Mouse (Mus musculus): Measurements from ENCODE around the gene Trank1. TPM values are rescaled to one million over a fixed set of nuclear protein-coding genes. Genes with fewer than 3 reads are reported as not detected.
A peak's percentile ranks its signal among the peaks of the same experiment; 100 is the strongest.

The Trank1 gene
- total and polyA plus RNA-seq, 3 experiments = 0.13 to 0.66 (median 0.34) TPM

- dilution Hi-C loops (cut with MboI; ENCODE audit: extremely low pct_ligation_motif_present, extremely low pct_unique_long_range_greater_than_20kb, low sequenced_read_pairs) = no loop called here
Observed at GRCm38 (mm10) chr9:111355041-111355440, 43.5 kb downstream of the Trank1 start.

GRCm38 (mm10) chr9:111356386-111356785 lies 44.8 kb downstream of the Trank1 start:
- in situ Hi-C loops (cut with MboI; ENCODE audit: low pct_ligation_motif_present, low pct_unique_long_range_greater_than_20kb, low sequenced_read_pairs) = no loop called here
- Histone ChIP-seq H3K79me2 (replicated peaks; ENCODE audit: control insufficient read depth, extremely low read depth, insufficient read depth, poor library complexity, severe bottlenecking) (no peaks in the 10 kb centered on the region), H3K9ac (ENCODE audit: insufficient read depth, low read depth) (no peak overlapping the region), H3K9me3 (replicated peaks; ENCODE audit: low read length) (no peaks in the 10 kb centered on the region), H3K27ac (ENCODE audit: insufficient read depth, low read depth) (no peak overlapping the region), H3K4me3 (replicated peaks in 1 of 3; ENCODE audit: low read depth in 2 of 3, low read length in 2 of 3, poor library complexity in 1 of 3) (no peak overlapping the region), H3K36me3 (replicated peaks in 1 of 2; ENCODE audit: control insufficient read depth in 1 of 2, insufficient read depth in 1 of 2, low read length in 1 of 2) (no peaks in the 10 kb centered on the region), H3K4me1 (ENCODE audit: control insufficient read depth in 1 of 2, insufficient read depth in 2 of 2) (no peaks in the 10 kb centered on the region), H3K4me2 (ENCODE audit: insufficient read depth, low read depth, poor library complexity, severe bottlenecking) (no peak overlapping the region), H3K27me3 (replicated peaks) (no peaks in the 10 kb centered on the region)
- dilution Hi-C loops (cut with MboI; ENCODE audit: extremely low pct_ligation_motif_present, extremely low pct_unique_long_range_greater_than_20kb, low sequenced_read_pairs) = no loop called here
- peak; percentile 53 for DNase-seq (ENCODE audit: extremely low read depth)
- TF ChIP-seq TBP (conservative IDR thresholded peaks at IDR 0.05; ENCODE audit: low read depth, low read length) (no peak), BHLHE40 (IDR thresholded peaks at IDR 0.05; ENCODE audit: low read depth, low read length) (no peak), HCFC1 (IDR thresholded peaks at IDR 0.05; ENCODE audit: low read depth, low read length) (no peak), MAZ (IDR thresholded peaks at IDR 0.05; ENCODE audit: low read depth, low read length) (no peak), SIN3A (IDR thresholded peaks at IDR 0.05; ENCODE audit: low read length) (no peak), ZKSCAN1 (IDR thresholded peaks at IDR 0.05; ENCODE audit: borderline replicate concordance, low read depth, low read length) (no peak), E2F4 (IDR thresholded peaks at IDR 0.05; ENCODE audit: insufficient replicate concordance, low read depth, low read length) (no peak), CHD1 (IDR thresholded peaks at IDR 0.05; ENCODE audit: low read depth, low read length) (no peak), KAT2A (IDR thresholded peaks at IDR 0.05; ENCODE audit: insufficient replicate concordance, low read length) (no peak), NRF1 (IDR thresholded peaks at IDR 0.05; ENCODE audit: low read depth, low read length) (no peak), POLR2A (IDR thresholded peaks at IDR 0.05; ENCODE audit: low read depth, low read length) (no peak), USF2 (conservative IDR thresholded peaks at IDR 0.05; ENCODE audit: low read depth, low read length) (no peak), CTCF (conservative IDR thresholded peaks at IDR 0.05 in 1 of 2, IDR thresholded peaks at IDR 0.05 in 1 of 2; ENCODE audit: low read depth in 2 of 2, low read length in 2 of 2) (peak; percentile 30 to 84; a peak in 3 of 4 replicates), JUND (conservative IDR thresholded peaks at IDR 0.05; ENCODE audit: low read depth, low read length) (no peak), ZNF384 (IDR thresholded peaks at IDR 0.05; ENCODE audit: low read depth, low read length) (no peak), RCOR1 (conservative IDR thresholded peaks at IDR 0.05; ENCODE audit: low read depth, low read length) (no peak), ZC3H11A (IDR thresholded peaks at IDR 0.05; ENCODE audit: low read depth, low read length) (peak; percentile 11; the same call in 1 of the 2 replicates), SMC3 (IDR thresholded peaks at IDR 0.05; ENCODE audit: low read depth, low read length) (peak; percentile 90), GABPA (IDR thresholded peaks at IDR 0.05; ENCODE audit: insufficient replicate concordance, low read depth, low read length) (no peak), CHD2 (IDR thresholded peaks at IDR 0.05; ENCODE audit: low read length) (no peak), ELF1 (IDR thresholded peaks at IDR 0.05; ENCODE audit: low read depth, low read length) (no peak), MXI1 (IDR thresholded peaks at IDR 0.05; ENCODE audit: low read depth, low read length) (no peak), NELFE (IDR thresholded peaks at IDR 0.05; ENCODE audit: low read depth, low read length) (no peak), RAD21 (IDR thresholded peaks at IDR 0.05; ENCODE audit: low read depth, low read length) (peak; percentile 86), ETS1 (conservative IDR thresholded peaks at IDR 0.05; ENCODE audit: low read depth, low read length) (no peak), EP300 (IDR thresholded peaks at IDR 0.05; ENCODE audit: low read length) (no peak), MAX (IDR thresholded peaks at IDR 0.05; ENCODE audit: low read length) (no peak), IRF4 (IDR thresholded peaks at IDR 0.05; ENCODE audit: low read depth, low read length) (no peak), TCF12 (IDR thresholded peaks at IDR 0.05; ENCODE audit: low read depth, low read length) (no peak)

More at GRCm38 (mm10) chr9:111355041-111355440, 43.5 kb downstream of the Trank1 start:
- no peak overlapping the region for H3K4me3 ChIP-seq (replicated peaks in 1 of 3; ENCODE audit: low read depth in 2 of 3, low read length in 2 of 3, poor library complexity in 1 of 3)
- no peaks in the 10 kb centered on the region for H3K27me3 ChIP-seq (replicated peaks)
- DNase-seq (ENCODE audit: extremely low read depth) = no peak
- no peak overlapping the region for H3K9ac ChIP-seq (ENCODE audit: insufficient read depth, low read depth)
- no peaks in the 10 kb centered on the region for H3K4me1 ChIP-seq (ENCODE audit: control insufficient read depth in 1 of 2, insufficient read depth in 2 of 2)
- in situ Hi-C loops (cut with MboI; ENCODE audit: low pct_ligation_motif_present, low pct_unique_long_range_greater_than_20kb, low sequenced_read_pairs) = no loop called here
- no peak overlapping the region for H3K4me2 ChIP-seq (ENCODE audit: insufficient read depth, low read depth, poor library complexity, severe bottlenecking)
- TF ChIP-seq JUN (IDR thresholded peaks at IDR 0.05; ENCODE audit: insufficient read depth, low read depth, low read length) (no peak), ELF1 (IDR thresholded peaks at IDR 0.05; ENCODE audit: low read depth, low read length) (no peak), UBTF (IDR thresholded peaks at IDR 0.05; ENCODE audit: low read depth, low read length) (no peak), HCFC1 (IDR thresholded peaks at IDR 0.05; ENCODE audit: low read depth, low read length) (no peak), CHD1 (IDR thresholded peaks at IDR 0.05; ENCODE audit: low read depth, low read length) (no peak), ETS1 (conservative IDR thresholded peaks at IDR 0.05; ENCODE audit: low read depth, low read length) (no peak), SMC3 (IDR thresholded peaks at IDR 0.05; ENCODE audit: low read depth, low read length) (no peak), RAD21 (IDR thresholded peaks at IDR 0.05; ENCODE audit: low read depth, low read length) (no peak), SIN3A (IDR thresholded peaks at IDR 0.05; ENCODE audit: low read length) (no peak), ZKSCAN1 (IDR thresholded peaks at IDR 0.05; ENCODE audit: borderline replicate concordance, low read depth, low read length) (no peak), CTCF (conservative IDR thresholded peaks at IDR 0.05 in 1 of 2, IDR thresholded peaks at IDR 0.05 in 1 of 2; ENCODE audit: low read depth in 2 of 2, low read length in 2 of 2) (no peak), TCF12 (IDR thresholded peaks at IDR 0.05; ENCODE audit: low read depth, low read length) (no peak), MYC (IDR thresholded peaks at IDR 0.05; ENCODE audit: low read depth, low read length) (no peak), MAFK (IDR thresholded peaks at IDR 0.05; ENCODE audit: insufficient replicate concordance, low read length) (no peak), MAX (IDR thresholded peaks at IDR 0.05; ENCODE audit: low read length) (no peak), CHD2 (IDR thresholded peaks at IDR 0.05; ENCODE audit: low read length) (no peak), ZC3H11A (IDR thresholded peaks at IDR 0.05; ENCODE audit: low read depth, low read length) (no peak), JUND (conservative IDR thresholded peaks at IDR 0.05; ENCODE audit: low read depth, low read length) (no peak)
- H3K9me3 ChIP-seq (replicated peaks; ENCODE audit: low read length) = no peaks in the 10 kb centered on the region
- no peak overlapping the region for H3K27ac ChIP-seq (ENCODE audit: insufficient read depth, low read depth)
- no peaks in the 10 kb centered on the region for H3K36me3 ChIP-seq (replicated peaks in 1 of 2; ENCODE audit: control insufficient read depth in 1 of 2, insufficient read depth in 1 of 2, low read length in 1 of 2)
- no peaks in the 10 kb centered on the region for H3K79me2 ChIP-seq (replicated peaks; ENCODE audit: control insufficient read depth, extremely low read depth, insufficient read depth, poor library complexity, severe bottlenecking)
